Mouse (Mus musculus) right cerebral cortex, adult 2 months (tissue): ENCODE data around the gene Mrpl48.
"Not testable (repeated sequence)": the region's sequence is repeated elsewhere in the genome, so short reads cannot be mapped to it uniquely, and the experiment has no call there.

Experiments
- DNase-seq, 2 experiments: peaks; one replicate each; pipeline ENCODE4 v3.0.0; 2021 to 2022; ENCODE audit warnings: low spot score in 2 of 2

The Mrpl48 gene

GRCm38 (mm10) chr7:100589816-100590215 is 18.3 kb downstream of the Mrpl48 start:
- DNase-seq, result no peak

GRCm38 (mm10) chr7:100582727-100583236 is 25.3 kb downstream of the Mrpl48 start:
- DNase-seq, result peak; percentile 90 to 93

GRCm38 (mm10) chr7:100582235-100582634 is 25.9 kb downstream of the Mrpl48 start:
- no peak for DNase-seq

- peak; percentile 37 to 42 for DNase-seq
Measured at GRCm38 (mm10) chr7:100578794-100579193, 29.3 kb downstream of the Mrpl48 start.

GRCm38 (mm10) chr7:100572704-100573103 is 35.4 kb downstream of the Mrpl48 start:
- no peak for DNase-seq

GRCm38 (mm10) chr7:100572061-100572460 is 36.0 kb downstream of the Mrpl48 start:
- no peak for DNase-seq

- no peak for DNase-seq
Measured at GRCm38 (mm10) chr7:100570930-100571715, 37.0 kb downstream of the Mrpl48 start.

GRCm38 (mm10) chr7:100569907-100570306 is 38.2 kb downstream of the Mrpl48 start:
- no peak for DNase-seq

- DNase-seq, result not testable (repeated sequence)
Measured at GRCm38 (mm10) chr7:100567238-100567637, 40.9 kb downstream of the Mrpl48 start.

- DNase-seq, result peak in 1 of 2 experiments; percentile 36
Measured at GRCm38 (mm10) chr7:100561861-100562587, 46.1 kb downstream of the Mrpl48 start.

GRCm38 (mm10) chr7:100559331-100559730 is 48.8 kb downstream of the Mrpl48 start:
- DNase-seq, result no peak

GRCm38 (mm10) chr7:100557241-100557640 is 50.9 kb downstream of the Mrpl48 start:
- no peak for DNase-seq

- DNase-seq, result peak; percentile 60 to 70
Measured at GRCm38 (mm10) chr7:100555431-100555951, 52.6 kb downstream of the Mrpl48 start.

- DNase-seq, result no peak
Measured at GRCm38 (mm10) chr7:100554939-100555338, 53.2 kb downstream of the Mrpl48 start.

GRCm38 (mm10) chr7:100550338-100551007 is 57.6 kb downstream of the Mrpl48 start:
- DNase-seq, result peak; percentile 46 to 74

- DNase-seq, result no peak
Measured at GRCm38 (mm10) chr7:100549796-100550195, 58.3 kb downstream of the Mrpl48 start.

- no peak for DNase-seq
Measured at GRCm38 (mm10) chr7:100547631-100548030, 60.5 kb downstream of the Mrpl48 start.

GRCm38 (mm10) chr7:100544437-100544836 is 63.7 kb downstream of the Mrpl48 start:
- no peak for DNase-seq

- no peak for DNase-seq
Measured at GRCm38 (mm10) chr7:100539516-100539915, 68.6 kb downstream of the Mrpl48 start.

- no peak for DNase-seq
Measured at GRCm38 (mm10) chr7:100537519-100537902, 70.6 kb downstream of the Mrpl48 start.

- peak; percentile 86 to 88 for DNase-seq
Measured at GRCm38 (mm10) chr7:100536804-100537518, 71.1 kb downstream of the Mrpl48 start, which contains the start of gene Coa4. Gene Coa4, plus strand, starts transcription at chr7:100537071.
